Mouse (Mus musculus): ENCODE measurements at regions not wholly inside any gene's neighbourhood (a gene's known extent, or its start where the extent isn't known, plus 50 kb on each side); places are given as distances from the start of the nearest gene placed in this dataset.

DNA sequence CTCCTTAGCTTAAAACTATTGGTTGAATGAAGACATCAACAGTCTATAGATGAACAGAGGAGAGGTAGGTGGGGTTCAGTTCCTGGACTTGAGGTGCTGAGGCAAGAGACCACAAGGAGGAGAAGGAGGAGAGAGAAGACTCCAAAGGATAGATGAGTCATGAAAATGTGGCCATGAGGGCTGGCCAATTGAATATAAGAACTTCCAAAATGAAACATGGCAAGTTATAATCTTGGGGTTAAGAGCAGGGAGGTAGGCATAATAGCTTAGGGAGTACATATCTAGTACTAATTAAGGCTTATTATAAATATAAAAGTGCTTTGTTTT lies 109.9 kb downstream of the Cysltr2 start:
- no peak for TF ChIP-seq CTCF (IDR thresholded peaks at IDR 0.05; ENCODE audit: control insufficient read depth, insufficient read depth, insufficient replicate concordance, low read depth, low read length)
- TF ChIP-seq POLR2A (IDR thresholded peaks at IDR 0.05; ENCODE audit: control insufficient read depth, low read depth, low read length) = no peak
